1 mouse cellular context compared by ENCODE assay signal in the genomic region with DNA sequence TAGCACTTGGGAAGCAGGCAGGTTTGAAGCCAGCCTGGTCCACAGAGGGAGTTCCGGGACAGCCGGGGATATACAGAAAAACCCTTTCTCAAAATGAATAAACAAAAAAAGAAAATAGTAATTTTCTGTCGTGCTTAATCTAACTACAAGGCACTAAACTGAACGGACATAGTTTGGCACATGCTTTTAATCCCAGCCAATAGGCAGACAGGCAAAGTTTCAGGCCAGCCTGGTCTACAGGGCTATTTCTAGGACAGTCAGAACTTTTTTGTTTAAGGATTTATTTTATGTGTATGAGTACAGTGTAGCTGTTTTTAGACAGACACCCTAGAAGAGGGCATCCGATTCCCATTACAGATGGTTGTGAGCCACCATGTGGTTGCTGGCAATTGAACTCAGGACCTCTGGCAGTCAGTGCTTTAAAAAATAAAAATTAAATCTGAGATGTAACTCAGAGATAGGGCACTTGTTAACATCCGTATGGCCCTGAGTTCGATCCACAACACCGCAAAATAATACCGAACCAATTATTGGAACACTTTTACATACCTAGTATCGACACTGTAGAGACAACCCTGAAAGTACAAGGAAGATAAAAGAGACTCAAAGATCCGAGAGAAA.
TF ChIP-seq lines count a peak whose summit lies in the region.

No protein-coding gene starts in this region.

TF ChIP-seq in MEL, 35 proteins besides CTCF, POLR2A, EP300 and RAD21:
- TF ChIP-seq MAX (IDR thresholded peaks at IDR 0.05; ENCODE audit: low read length) (peak; percentile 47), SMC3 (IDR thresholded peaks at IDR 0.05; ENCODE audit: low read depth, low read length) (peak; percentile 4; the same call in 1 of the 2 replicates), SIN3A (IDR thresholded peaks at IDR 0.05; ENCODE audit: low read length) (no peak; the same call in 1 of the 2 replicates), E2F4 (IDR thresholded peaks at IDR 0.05; ENCODE audit: borderline replicate concordance, low read depth, low read length) (no peak), CHD2 (IDR thresholded peaks at IDR 0.05; ENCODE audit: low read length) (no peak), MAFK (IDR thresholded peaks at IDR 0.05; ENCODE audit: borderline replicate concordance, low read depth, low read length) (no peak), ETS1 (IDR thresholded peaks at IDR 0.05; ENCODE audit: low read depth, low read length) (no peak), CHD1 (IDR thresholded peaks at IDR 0.05; ENCODE audit: low read depth, low read length) (peak; percentile 92), ZNF384 (IDR thresholded peaks at IDR 0.05; ENCODE audit: low read depth, low read length) (no peak), MYB (IDR thresholded peaks at IDR 0.05; ENCODE audit: low read depth, low read length) (no peak), ZC3H11A (IDR thresholded peaks at IDR 0.05; ENCODE audit: low read depth, low read length) (no peak), GABPA (IDR thresholded peaks at IDR 0.05; ENCODE audit: low read depth, low read length) (no peak), BHLHE40 (IDR thresholded peaks at IDR 0.05; ENCODE audit: borderline replicate concordance, low read depth, low read length) (no peak), KAT2A (conservative IDR thresholded peaks at IDR 0.05; ENCODE audit: low read depth, low read length) (no peak), USF1 (IDR thresholded peaks at IDR 0.05; ENCODE audit: low read depth, low read length) (no peak), USF2 (IDR thresholded peaks at IDR 0.05; ENCODE audit: borderline replicate concordance in 1 of 2, insufficient read depth in 1 of 2, low read depth in 1 of 2, low read length in 2 of 2) (no peak), MYC (IDR thresholded peaks at IDR 0.05; ENCODE audit: low read depth, low read length) (peak; percentile 82), POLR2AphosphoS5 (IDR thresholded peaks at IDR 0.05; ENCODE audit: borderline replicate concordance, low read depth, low read length) (no peak; the same call in 1 of the 2 replicates), TAL1 (IDR thresholded peaks at IDR 0.05; ENCODE audit: low read length) (no peak), GATA1 (IDR thresholded peaks at IDR 0.05; ENCODE audit: low read depth, low read length) (0 out of 2 replicates have a peak, but pooled peaks have one; percentile 12), NELFE (IDR thresholded peaks at IDR 0.05; ENCODE audit: low read depth, low read length) (no peak), ZMIZ1 (IDR thresholded peaks at IDR 0.05; ENCODE audit: low read depth, low read length) (peak; percentile 76; the same call in 1 of the 2 replicates), MEF2A (IDR thresholded peaks at IDR 0.05; ENCODE audit: extremely low read depth, insufficient replicate concordance, low read depth, low read length, poor library complexity, severe bottlenecking) (no peak), HCFC1 (IDR thresholded peaks at IDR 0.05; ENCODE audit: low read depth, low read length) (no peak), RCOR1 (IDR thresholded peaks at IDR 0.05; ENCODE audit: low read depth, low read length) (no peak), TBP (IDR thresholded peaks at IDR 0.05; ENCODE audit: low read depth, low read length) (no peak)
